Mouse (Mus musculus): Measurements from ENCODE around the gene Hoxd9.

DNA sequence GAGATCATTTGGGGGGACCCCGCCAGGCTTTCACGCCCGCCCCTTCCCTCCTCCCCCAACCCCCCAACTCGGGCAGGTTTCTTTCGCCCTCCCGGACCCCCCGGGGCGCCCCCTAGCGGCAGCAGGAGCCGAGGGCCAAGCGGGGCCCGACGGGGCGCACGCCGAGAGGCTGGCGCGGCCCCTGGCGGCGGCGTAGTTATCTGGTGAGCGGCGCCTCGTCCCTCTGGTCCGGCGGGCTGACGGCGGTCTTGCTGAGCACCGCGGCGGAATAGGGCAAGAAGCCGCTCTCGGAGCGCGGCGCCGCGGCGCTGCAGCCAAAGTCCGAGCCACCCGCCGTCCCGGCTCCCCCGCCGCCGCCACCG is 42.1 kb upstream of the Hoxd9 start:
- no peak for TF ChIP-seq CTCF (IDR thresholded peaks at IDR 0.05; ENCODE audit: low read depth, low read length)
- TF ChIP-seq POLR2A (IDR thresholded peaks at IDR 0.05; ENCODE audit: borderline replicate concordance, low read depth, low read length), result no peak
